Mouse (Mus musculus): ENCODE measurements at regions not wholly inside any gene's neighbourhood (a gene's known extent, or its start where the extent isn't known, plus 50 kb on each side); places are given as distances from the start of the nearest gene placed in this dataset.
"Not testable (repeated sequence)": the region's sequence is repeated elsewhere in the genome, so short reads cannot be mapped to it uniquely, and the experiment has no call there.

GRCm38 (mm10) chr8:93443631-93444030 lies 64.1 kb upstream of the Ces1h start:
- not testable (repeated sequence) for TF ChIP-seq EP300, CTCF (IDR thresholded peaks at IDR 0.05; ENCODE audit: low read depth)

Data from liver, postnatal 0 days (tissue).